Mouse (Mus musculus) CH12.LX (cell line): ENCODE results near the gene Mmrn1. TPM values are rescaled to one million over a fixed set of nuclear protein-coding genes. Genes with fewer than 3 reads are reported as not detected.

Experiments used
- DNase-seq: peaks from one replicate; pipeline ENCODE4 v3.0.0-alpha.2; 2013; ENCODE audit errors: extremely low read depth
- H3K27ac ChIP-seq: 2 replicates; pipeline ENCODE4 v1.5.1; 2012; ENCODE audit warnings: low read depth, mild to moderate bottlenecking, control low read depth, moderate library complexity; ENCODE audit not compliant: insufficient read depth
- H3K27me3 ChIP-seq: replicated peaks from 2 replicates; pipeline ENCODE3; 2012; ENCODE audit warnings: inconsistent platforms
- H3K36me3 ChIP-seq, 2 experiments: replicated peaks in 1 of 2; 2 replicates each; pipeline versions ENCODE3 to v1.6.1; 2012; ENCODE audit warnings: inconsistent platforms in 1 of 2, low read length in 1 of 2, mild to moderate bottlenecking in 1 of 2, mixed read lengths in 1 of 2, moderate library complexity in 1 of 2; ENCODE audit not compliant: control insufficient read depth in 1 of 2, insufficient read depth in 1 of 2
- H3K4me1 ChIP-seq, 2 experiments: 2 replicates each; pipeline ENCODE4 v1.6.1; 2012; ENCODE audit warnings: inconsistent platforms in 1 of 2, moderate library complexity in 1 of 2; ENCODE audit not compliant: insufficient read depth in 2 of 2, control insufficient read depth in 1 of 2
- H3K4me2 ChIP-seq: 2 replicates; pipeline ENCODE4 v1.6.1; 2012; ENCODE audit warnings: low read depth, mild to moderate bottlenecking, control low read depth; ENCODE audit not compliant: poor library complexity, insufficient read depth, severe bottlenecking
- H3K4me3 ChIP-seq, 3 experiments: fragments of 150-350 bp in 1 of 3; sonication (generic) in 1 of 3; replicated peaks in 1 of 3; 2 replicates each; pipeline versions ENCODE3 to v1.5.1; 2011 to 2012; ENCODE audit warnings: low read depth in 2 of 3, low read length in 2 of 3, mild to moderate bottlenecking in 2 of 3, moderate library complexity in 2 of 3, control low read depth in 1 of 3, improper control_type of control experiment in 1 of 3, inconsistent platforms in 1 of 3, mixed read lengths in 1 of 3; ENCODE audit not compliant: poor library complexity in 1 of 3
- H3K79me2 ChIP-seq: replicated peaks from 2 replicates; pipeline ENCODE4 v1.6.1; 2012; ENCODE audit warnings: mild to moderate bottlenecking, moderate library complexity; ENCODE audit not compliant: control insufficient read depth, poor library complexity, insufficient read depth, severe bottlenecking; ENCODE audit errors: extremely low read depth
- H3K9ac ChIP-seq: 2 replicates; pipeline ENCODE4 v1.6.1; 2012; ENCODE audit warnings: low read depth, mild to moderate bottlenecking, control low read depth, moderate library complexity; ENCODE audit not compliant: insufficient read depth
- H3K9me3 ChIP-seq: replicated peaks from 2 replicates; pipeline ENCODE3; 2012; ENCODE audit warnings: low read length, inconsistent platforms, mixed read lengths
- CHD2 ChIP-seq: IDR thresholded peaks from 2 replicates; pipeline ENCODE4 v1.6.1; 2011; ENCODE audit warnings: low read length, improper control_type of control experiment
- CTCF ChIP-seq, 2 experiments: IDR thresholded peaks in 1 of 2; conservative IDR thresholded peaks in 1 of 2; 2 replicates each; pipeline ENCODE4 v1.5.1; 2011 to 2012; ENCODE audit warnings: low read depth in 2 of 2, low read length in 2 of 2, improper control_type of control experiment in 1 of 2, inconsistent platforms in 1 of 2, mild to moderate bottlenecking in 1 of 2, moderate library complexity in 1 of 2
- E2F4 ChIP-seq: IDR thresholded peaks from 2 replicates; pipeline ENCODE4 v1.6.1; 2011; ENCODE audit warnings: low read depth, low read length, improper control_type of control experiment; ENCODE audit not compliant: insufficient replicate concordance
- ELF1 ChIP-seq: IDR thresholded peaks from 2 replicates; pipeline ENCODE4 v1.6.1; 2014; ENCODE audit warnings: low read depth, mild to moderate bottlenecking, inconsistent platforms, low read length, improper control_type of control experiment
- ETS1 ChIP-seq: conservative IDR thresholded peaks from 2 replicates; pipeline ENCODE4 v1.6.1; 2012; ENCODE audit warnings: low read depth, mild to moderate bottlenecking, inconsistent platforms, low read length, improper control_type of control experiment, moderate library complexity
- GABPA ChIP-seq: IDR thresholded peaks from 2 replicates; pipeline ENCODE4 v1.6.1; 2012; ENCODE audit warnings: low read depth, low read length, improper control_type of control experiment, inconsistent platforms; ENCODE audit not compliant: insufficient replicate concordance
- JUN ChIP-seq: IDR thresholded peaks from 2 replicates; pipeline ENCODE4 v1.6.1; 2011; ENCODE audit warnings: low read depth, mild to moderate bottlenecking, low read length, improper control_type of control experiment, moderate library complexity; ENCODE audit not compliant: insufficient read depth
- JUND ChIP-seq: conservative IDR thresholded peaks from 2 replicates; pipeline ENCODE4 v1.6.1; 2011; ENCODE audit warnings: low read depth, low read length, improper control_type of control experiment
- KAT2A ChIP-seq: IDR thresholded peaks from 2 replicates; pipeline ENCODE4 v1.6.1; 2012; ENCODE audit warnings: low read length, improper control_type of control experiment, inconsistent platforms; ENCODE audit not compliant: insufficient replicate concordance
- MAFK ChIP-seq: IDR thresholded peaks from 2 replicates; pipeline ENCODE4 v1.6.1; 2011; ENCODE audit warnings: low read length, improper control_type of control experiment; ENCODE audit not compliant: insufficient replicate concordance
- MAX ChIP-seq: IDR thresholded peaks from 2 replicates; pipeline ENCODE4 v1.6.1; 2011; ENCODE audit warnings: low read length, improper control_type of control experiment
- MAZ ChIP-seq: IDR thresholded peaks from 2 replicates; pipeline ENCODE4 v1.6.1; 2012; ENCODE audit warnings: low read depth, mild to moderate bottlenecking, inconsistent platforms, low read length, improper control_type of control experiment, moderate library complexity
- MXI1 ChIP-seq: IDR thresholded peaks from 2 replicates; pipeline ENCODE4 v1.6.1; 2011; ENCODE audit warnings: mild to moderate bottlenecking, low read depth, low read length, improper control_type of control experiment
- MYC ChIP-seq: IDR thresholded peaks from 2 replicates; pipeline ENCODE4 v1.6.1; 2011; ENCODE audit warnings: low read depth, mild to moderate bottlenecking, improper control_type of control experiment, low read length
- NRF1 ChIP-seq: IDR thresholded peaks from 2 replicates; pipeline ENCODE4 v1.6.1; 2014; ENCODE audit warnings: low read depth, mild to moderate bottlenecking, inconsistent platforms, low read length, improper control_type of control experiment, moderate library complexity
- PAX5 ChIP-seq: IDR thresholded peaks from 2 replicates; pipeline ENCODE4 v1.6.1; 2012; ENCODE audit warnings: low read length, inconsistent platforms, mixed read lengths
- POLR2A ChIP-seq: IDR thresholded peaks from 2 replicates; pipeline ENCODE4 v1.6.1; 2011; ENCODE audit warnings: low read depth, mild to moderate bottlenecking, improper control_type of control experiment, low read length
- POLR2AphosphoS2 ChIP-seq: IDR thresholded peaks from 2 replicates; pipeline ENCODE4 v1.6.1; 2011; ENCODE audit warnings: low read depth, low read length, improper control_type of control experiment
- RAD21 ChIP-seq: IDR thresholded peaks from 2 replicates; pipeline ENCODE4 v1.6.1; 2011; ENCODE audit warnings: low read depth, mild to moderate bottlenecking, low read length, improper control_type of control experiment, moderate library complexity
- TCF12 ChIP-seq: IDR thresholded peaks from 2 replicates; pipeline ENCODE4 v1.6.1; 2014; ENCODE audit warnings: low read depth, mild to moderate bottlenecking, inconsistent platforms, low read length, improper control_type of control experiment
- UBTF ChIP-seq: IDR thresholded peaks from 2 replicates; pipeline ENCODE4 v1.6.1; 2012; ENCODE audit warnings: low read depth, mild to moderate bottlenecking, inconsistent platforms, low read length, improper control_type of control experiment, moderate library complexity
- ZMIZ1 ChIP-seq: IDR thresholded peaks from 2 replicates; pipeline ENCODE4 v1.6.1; 2012; ENCODE audit warnings: low read depth, mild to moderate bottlenecking, inconsistent platforms, low read length, improper control_type of control experiment
- dilution Hi-C: fragments of 300-500 bp; cut with MboI; formaldehyde crosslinking; loops from 2 replicates; pipeline ENCODE4 v1.14.3; 2020; ENCODE audit warnings: low sequenced_read_pairs; ENCODE audit not compliant: extremely low pct_unique_long_range_greater_than_20kb, extremely low pct_ligation_motif_present
- in situ Hi-C: fragments of 300-500 bp; cut with MboI; formaldehyde crosslinking; loops from 3 replicates; pipeline ENCODE4 v1.14.3; 2019; ENCODE audit warnings: low sequenced_read_pairs, low pct_ligation_motif_present, low pct_unique_long_range_greater_than_20kb, mixed read lengths
- polyA plus RNA-seq: library from polyadenylated mRNA; unstranded; fragments of >175 nt; gene quantifications from 2 replicates; pipeline ENCODE4 v1.2.1, GENCODE M21; 2012; ENCODE audit warnings: low read depth; ENCODE audit not compliant: insufficient read length
- total RNA-seq, 2 experiments: library from RNA; depleted of rRNA; stranded (reverse); fragments of 300-350 nt in 1 of 2; fragments of >200 nt in 1 of 2; gene quantifications; 2 replicates each; pipeline ENCODE4 v1.2.3; 2012 to 2014

Gene Mmrn1
- total and polyA plus RNA-seq, 3 experiments, result not detected

DNA sequence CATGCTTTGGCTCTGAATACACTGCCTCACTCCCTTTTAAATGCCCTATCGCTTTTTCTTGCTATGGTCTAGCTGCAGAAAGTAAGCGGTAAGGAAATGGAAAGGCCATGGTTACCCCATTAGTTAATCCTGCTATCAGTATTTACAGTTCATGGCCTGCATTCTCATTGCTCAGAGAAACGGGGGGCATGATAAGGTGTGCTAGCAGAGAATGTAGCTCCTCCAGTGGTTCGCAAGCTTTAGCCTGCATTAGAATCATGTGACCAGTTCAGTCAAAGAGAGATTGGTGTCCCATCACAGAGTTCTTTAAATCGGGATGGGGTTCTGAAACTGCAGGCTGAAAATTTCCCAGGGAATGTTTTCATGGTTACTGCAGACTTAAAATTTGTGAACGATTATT, 44.6 kb downstream of the Mmrn1 start:
- no peaks in the 10 kb centered on the region for H3K4me1 ChIP-seq
- H3K9ac ChIP-seq, result no peak overlapping the region
- H3K27ac ChIP-seq, result no peak overlapping the region
- no peak overlapping the region for H3K4me3 ChIP-seq
- TF ChIP-seq MXI1, result no peak
- TF ChIP-seq JUND, result no peak
- TF ChIP-seq POLR2A, result no peak
- no peak for TF ChIP-seq UBTF
- TF ChIP-seq MAZ, result no peak
- TF ChIP-seq GABPA, result no peak
- TF ChIP-seq TCF12, result no peak
- no peak for TF ChIP-seq E2F4
- no peak for TF ChIP-seq RAD21
- no peak for TF ChIP-seq CHD2
- no peak for TF ChIP-seq MAFK
- no peak for TF ChIP-seq JUN
- TF ChIP-seq MYC, result no peak
- TF ChIP-seq ZMIZ1, result no peak
- TF ChIP-seq PAX5, result no peak
- no peak for TF ChIP-seq POLR2AphosphoS2
- TF ChIP-seq MAX, result no peak
- TF ChIP-seq ETS1, result no peak
- no peak for TF ChIP-seq NRF1
- no peak for TF ChIP-seq KAT2A
- no peaks in the 10 kb centered on the region for H3K36me3 ChIP-seq
- no peaks in the 10 kb centered on the region for H3K27me3 ChIP-seq
- no peak for DNase-seq
- peaks cover 30% of the 10 kb centered on the region for H3K9me3 ChIP-seq
- in situ Hi-C loops, result no loop called here
- dilution Hi-C loops, result no loop called here
- H3K4me2 ChIP-seq, result no peak overlapping the region
- no peaks in the 10 kb centered on the region for H3K79me2 ChIP-seq

DNA sequence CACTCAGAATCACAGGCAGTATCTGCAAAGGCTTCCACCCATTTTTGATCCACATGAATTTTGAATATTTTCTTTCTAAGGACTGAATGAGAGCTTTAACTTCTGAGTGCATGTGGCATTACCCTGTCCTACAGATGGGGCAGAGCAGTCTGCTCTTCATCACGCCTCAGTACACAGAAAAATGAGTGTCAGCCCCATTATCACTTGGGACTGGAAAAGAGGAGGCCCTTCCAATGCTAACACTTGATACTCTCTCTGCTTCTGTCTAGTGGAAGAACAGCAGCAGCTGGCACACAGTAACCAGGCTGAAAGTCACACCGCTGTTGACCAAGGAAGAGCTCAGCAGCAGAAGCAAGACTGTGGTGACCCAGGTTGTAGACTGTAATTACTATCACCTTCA, 46.0 kb downstream of the Mmrn1 start:
- TF ChIP-seq ELF1, result no peak
- TF ChIP-seq E2F4, result no peak
- no peak for TF ChIP-seq POLR2AphosphoS2
- TF ChIP-seq CTCF (conservative IDR thresholded peaks at IDR 0.05 in 1 of 2, IDR thresholded peaks at IDR 0.05 in 1 of 2; ENCODE audit: low read depth in 2 of 2, low read length in 2 of 2), result no peak
- in situ Hi-C loops (no loop called here), dilution Hi-C loops (no loop called here)
- no peaks in the 10 kb centered on the region for H3K27me3 ChIP-seq
- H3K9me3 ChIP-seq, result peaks cover 28% of the 10 kb centered on the region
- H3K4me3 ChIP-seq, result no peak overlapping the region
- no peak overlapping the region for H3K27ac ChIP-seq
- H3K79me2 ChIP-seq, result no peaks in the 10 kb centered on the region
- DNase-seq, result no peak
- H3K4me1 ChIP-seq, result no peaks in the 10 kb centered on the region
- H3K9ac ChIP-seq, result no peak overlapping the region
- H3K36me3 ChIP-seq, result no peaks in the 10 kb centered on the region
- no peak overlapping the region for H3K4me2 ChIP-seq
